Mouse (Mus musculus): ENCODE measurements around the gene Mta3. TPM values are rescaled to one million over a fixed set of nuclear protein-coding genes. Genes with fewer than 3 reads are reported as not detected.

Gene Mta3
- total RNA-seq, 1 experiment, result 52.8 TPM

- peaks cover 11 to 18% of the 10 kb centered on the region in 2 experiments for H3K4me1 ChIP-seq (ENCODE audit: control insufficient read depth in 2 of 2, insufficient read depth in 2 of 2, low read length in 2 of 2, poor library complexity in 1 of 2)
- in situ Hi-C loops (cut with MboI; ENCODE audit: low sequenced_read_pairs in 2 of 2, unreplicated experiment in 2 of 2), result loop anchor here in 1 of 2 experiments (25.0 kb wide), 1 partner anchor 773 kb away; no protein-coding TSS in a partner anchor
- no peak overlapping the region for H3K4me3 ChIP-seq (ENCODE audit: insufficient read depth in 1 of 2, low read depth in 1 of 2, low read length in 2 of 2, poor library complexity in 1 of 2, severe bottlenecking in 1 of 2)
- H3K27ac ChIP-seq (ENCODE audit: insufficient read depth, low read depth, low read length, poor library complexity, severe bottlenecking), result no peak overlapping the region
- H3K36me3 ChIP-seq (ENCODE audit: control insufficient read depth, insufficient read depth, low read length, poor library complexity, severe bottlenecking), result peaks cover 7% of the 10 kb centered on the region; the same call in 1 of the 2 replicates
- H3K9me3 ChIP-seq (ENCODE audit: control insufficient read depth, insufficient read depth, low read depth, low read length), result no peaks in the 10 kb centered on the region
- H3K9ac ChIP-seq (ENCODE audit: insufficient read depth, low read depth, low read length, poor library complexity, severe bottlenecking), result no peak overlapping the region
- no peak for TF ChIP-seq ZC3H11A (IDR thresholded peaks at IDR 0.05; ENCODE audit: borderline replicate concordance, low read depth, low read length)
- TF ChIP-seq HCFC1 (IDR thresholded peaks at IDR 0.05; ENCODE audit: borderline replicate concordance, insufficient read depth, low read length), result no peak
- no peak for TF ChIP-seq CHD2 (IDR thresholded peaks at IDR 0.05; ENCODE audit: low read depth, low read length)
- no peak for TF ChIP-seq ZNF384 (IDR thresholded peaks at IDR 0.05; ENCODE audit: low read depth, low read length)
- TF ChIP-seq MAFK (IDR thresholded peaks at IDR 0.05; ENCODE audit: insufficient read depth, low read depth, low read length), result no peak
- DNase-seq (ENCODE audit: low read depth, low spot score), result no peak
Observed at GRCm38 (mm10) chr17:83810285-83810684, 104.3 kb downstream of the Mta3 start.

- H3K9ac ChIP-seq (ENCODE audit: insufficient read depth, low read depth, low read length, poor library complexity, severe bottlenecking), result no peak overlapping the region
- no peak overlapping the region for H3K27ac ChIP-seq (ENCODE audit: insufficient read depth, low read depth, low read length, poor library complexity, severe bottlenecking)
- in situ Hi-C loops (cut with MboI; ENCODE audit: low sequenced_read_pairs in 2 of 2, unreplicated experiment in 2 of 2), result loop anchor here in 1 of 2 experiments (25.0 kb wide), 1 partner anchor 775 kb away; no protein-coding TSS in a partner anchor
- peaks cover 11 to 18% of the 10 kb centered on the region in 2 experiments for H3K4me1 ChIP-seq (ENCODE audit: control insufficient read depth in 2 of 2, insufficient read depth in 2 of 2, low read length in 2 of 2, poor library complexity in 1 of 2)
- H3K36me3 ChIP-seq (ENCODE audit: control insufficient read depth, insufficient read depth, low read length, poor library complexity, severe bottlenecking), result peaks cover 2% of the 10 kb centered on the region; the same call in 1 of the 2 replicates
- H3K4me3 ChIP-seq (ENCODE audit: insufficient read depth in 1 of 2, low read depth in 1 of 2, low read length in 2 of 2, poor library complexity in 1 of 2, severe bottlenecking in 1 of 2), result no peak overlapping the region
- DNase-seq (ENCODE audit: low read depth, low spot score), result no peak
- TF ChIP-seq ZNF384 (IDR thresholded peaks at IDR 0.05; ENCODE audit: low read depth, low read length), result no peak
- H3K9me3 ChIP-seq (ENCODE audit: control insufficient read depth, insufficient read depth, low read depth, low read length), result no peaks in the 10 kb centered on the region
Observed at GRCm38 (mm10) chr17:83812200-83812944, 106.4 kb downstream of the Mta3 start.

GRCm38 (mm10) chr17:83813050-83813449 is 107.1 kb downstream of the Mta3 start:
- H3K9ac ChIP-seq (ENCODE audit: insufficient read depth, low read depth, low read length, poor library complexity, severe bottlenecking), result no peak overlapping the region
- H3K4me3 ChIP-seq (ENCODE audit: insufficient read depth in 1 of 2, low read depth in 1 of 2, low read length in 2 of 2, poor library complexity in 1 of 2, severe bottlenecking in 1 of 2), result no peak overlapping the region
- DNase-seq (ENCODE audit: low read depth, low spot score), result no peak
- in situ Hi-C loops (cut with MboI; ENCODE audit: low sequenced_read_pairs in 2 of 2, unreplicated experiment in 2 of 2), result loop anchor here in 1 of 2 experiments (25.0 kb wide), 1 partner anchor 776 kb away; no protein-coding TSS in a partner anchor
- peaks cover 9 to 18% of the 10 kb centered on the region in 2 experiments for H3K4me1 ChIP-seq (ENCODE audit: control insufficient read depth in 2 of 2, insufficient read depth in 2 of 2, low read length in 2 of 2, poor library complexity in 1 of 2)
- no peaks in the 10 kb centered on the region for H3K9me3 ChIP-seq (ENCODE audit: control insufficient read depth, insufficient read depth, low read depth, low read length)
- TF ChIP-seq ZNF384 (IDR thresholded peaks at IDR 0.05; ENCODE audit: low read depth, low read length) (no peak), HCFC1 (IDR thresholded peaks at IDR 0.05; ENCODE audit: borderline replicate concordance, insufficient read depth, low read length) (no peak), CHD2 (IDR thresholded peaks at IDR 0.05; ENCODE audit: low read depth, low read length) (no peak), MAFK (IDR thresholded peaks at IDR 0.05; ENCODE audit: insufficient read depth, low read depth, low read length) (no peak), ZC3H11A (IDR thresholded peaks at IDR 0.05; ENCODE audit: borderline replicate concordance, low read depth, low read length) (no peak)
- H3K36me3 ChIP-seq (ENCODE audit: control insufficient read depth, insufficient read depth, low read length, poor library complexity, severe bottlenecking), result peaks cover 2% of the 10 kb centered on the region; the same call in 1 of the 2 replicates
- H3K27ac ChIP-seq (ENCODE audit: insufficient read depth, low read depth, low read length, poor library complexity, severe bottlenecking), result no peak overlapping the region

DNA sequence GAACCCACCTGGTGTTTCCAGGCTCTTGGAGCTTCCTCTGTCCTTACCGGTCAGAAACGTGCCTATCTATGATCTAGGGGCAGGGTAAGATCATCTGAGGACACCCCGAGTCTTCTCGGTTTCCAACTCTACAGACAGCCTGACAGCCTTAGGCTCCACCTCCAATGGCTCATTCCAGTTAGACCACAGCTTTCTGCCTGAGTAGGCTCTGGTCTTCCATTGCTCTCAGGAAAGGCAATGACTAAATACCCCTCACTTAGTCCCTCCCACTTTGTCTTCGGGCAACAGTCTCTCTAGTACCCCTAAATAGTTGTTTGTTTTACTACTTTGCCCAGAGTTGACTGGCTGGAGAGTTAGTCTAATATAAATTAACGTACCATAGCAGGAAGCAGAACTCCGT is 111.0 kb downstream of the Mta3 start:
- Histone ChIP-seq H3K4me3 (ENCODE audit: insufficient read depth in 1 of 2, low read depth in 1 of 2, low read length in 2 of 2, poor library complexity in 1 of 2, severe bottlenecking in 1 of 2) (no peak overlapping the region), H3K4me1 (ENCODE audit: control insufficient read depth in 2 of 2, insufficient read depth in 2 of 2, low read length in 2 of 2, poor library complexity in 1 of 2) (no peaks in the 10 kb centered on the region; a peak in 1 of 4 replicates), H3K27ac (ENCODE audit: insufficient read depth, low read depth, low read length, poor library complexity, severe bottlenecking) (no peak overlapping the region), H3K9me3 (ENCODE audit: control insufficient read depth, insufficient read depth, low read depth, low read length) (no peaks in the 10 kb centered on the region), H3K36me3 (ENCODE audit: control insufficient read depth, insufficient read depth, low read length, poor library complexity, severe bottlenecking) (peaks cover 2% of the 10 kb centered on the region; the same call in 1 of the 2 replicates), H3K9ac (ENCODE audit: insufficient read depth, low read depth, low read length, poor library complexity, severe bottlenecking) (no peak overlapping the region)
- no peak for TF ChIP-seq ZNF384 (IDR thresholded peaks at IDR 0.05; ENCODE audit: low read depth, low read length)
- no peak for TF ChIP-seq CHD2 (IDR thresholded peaks at IDR 0.05; ENCODE audit: low read depth, low read length)
- TF ChIP-seq ZC3H11A (IDR thresholded peaks at IDR 0.05; ENCODE audit: borderline replicate concordance, low read depth, low read length), result no peak
- no peak for DNase-seq (ENCODE audit: low read depth, low spot score)
- in situ Hi-C loops (cut with MboI; ENCODE audit: low sequenced_read_pairs in 2 of 2, unreplicated experiment in 2 of 2), result loop anchor here in 1 of 2 experiments (25.0 kb wide), 1 partner anchor 780 kb away; no protein-coding TSS in a partner anchor
